Comparison of ENCODE assay signal across 8 mouse cellular contexts in genomic region chr12:70969485-70970184, GRCm38 (mm10). TPM values are rescaled to one million over a fixed set of nuclear protein-coding genes. Genes with fewer than 3 reads are reported as not detected.
DNase-seq lines count a peak whose midpoint lies in the region; ATAC-seq and TF ChIP-seq lines count a peak whose summit lies in the region.

No protein-coding gene starts in this region.

- peak overlapping the region; percentile 42 for H3K4me2 ChIP-seq in embryonic facial prominence, embryonic 12.5 days (replicated peaks)
- H3K4me2 ChIP-seq in kidney, embryonic 15.5 days, result peak overlapping the region; percentile 62
- peak overlapping the region; percentile 43 for H3K4me2 ChIP-seq in limb, embryonic 15.5 days
- peak overlapping the region; percentile 51 for H3K4me2 ChIP-seq in midbrain, postnatal 0 days (ENCODE audit: low read depth, low read length, poor library complexity, severe bottlenecking)

- H3K9me3 ChIP-seq in embryonic facial prominence, embryonic 12.5 days, result no peaks in the 10 kb centered on the region
- H3K9me3 ChIP-seq in heart, embryonic 10.5 days, result no peaks in the 10 kb centered on the region
- no peaks in the 10 kb centered on the region for H3K9me3 ChIP-seq in kidney, embryonic 15.5 days (replicated peaks)
- H3K9me3 ChIP-seq in limb, embryonic 15.5 days, result no peaks in the 10 kb centered on the region
- H3K9me3 ChIP-seq in midbrain, postnatal 0 days (ENCODE audit: low read length), result no peaks in the 10 kb centered on the region

- H3K9ac ChIP-seq in embryonic facial prominence, embryonic 12.5 days, result no peak overlapping the region
- no peak overlapping the region for H3K9ac ChIP-seq in kidney, embryonic 15.5 days
- no peak overlapping the region for H3K9ac ChIP-seq in limb, embryonic 15.5 days
- H3K9ac ChIP-seq in midbrain, postnatal 0 days (replicated peaks; ENCODE audit: low read length, poor library complexity, severe bottlenecking), result peak overlapping the region; percentile 51

- H3K27me3 ChIP-seq in embryonic facial prominence, embryonic 12.5 days, result no peaks in the 10 kb centered on the region
- H3K27me3 ChIP-seq in heart, embryonic 10.5 days (ENCODE audit: insufficient read depth, poor library complexity, severe bottlenecking), result no peaks in the 10 kb centered on the region
- no peaks in the 10 kb centered on the region for H3K27me3 ChIP-seq in kidney, embryonic 15.5 days
- H3K27me3 ChIP-seq in limb, embryonic 15.5 days, result no peaks in the 10 kb centered on the region
- H3K27me3 ChIP-seq in midbrain, postnatal 0 days (ENCODE audit: insufficient read depth, low read length), result no peaks in the 10 kb centered on the region

- WGBS in embryonic facial prominence, embryonic 12.5 days, result 5% methylated on average over 17 of the region's 17 CpGs
- 6% methylated on average over 17 of the region's 17 CpGs for WGBS in heart, embryonic 10.5 days
- WGBS in kidney, embryonic 15.5 days, result 4% methylated on average over 17 of the region's 17 CpGs
- 5% methylated on average over 17 of the region's 17 CpGs for WGBS in limb, embryonic 15.5 days
- WGBS in midbrain, postnatal 0 days, result 3% methylated on average over 17 of the region's 17 CpGs

- H3K36me3 ChIP-seq in embryonic facial prominence, embryonic 12.5 days, result no peaks in the 10 kb centered on the region
- no peaks in the 10 kb centered on the region for H3K36me3 ChIP-seq in heart, embryonic 10.5 days
- peaks cover 3% of the 10 kb centered on the region; the same call in 1 of the 2 replicates for H3K36me3 ChIP-seq in kidney, embryonic 15.5 days
- 0 out of 2 replicates have a peak, but pooled peaks cover 3% of the 10 kb centered on the region for H3K36me3 ChIP-seq in limb, embryonic 15.5 days
- no peaks in the 10 kb centered on the region for H3K36me3 ChIP-seq in midbrain, postnatal 0 days (ENCODE audit: insufficient read depth, low read length)

- peaks cover 7% of the 10 kb centered on the region; the same call in 1 of the 2 replicates for H3K4me1 ChIP-seq in embryonic facial prominence, embryonic 12.5 days
- peaks cover 7% of the 10 kb centered on the region for H3K4me1 ChIP-seq in heart, embryonic 10.5 days
- peaks cover 6% of the 10 kb centered on the region for H3K4me1 ChIP-seq in kidney, embryonic 15.5 days
- H3K4me1 ChIP-seq in limb, embryonic 15.5 days, result peaks cover 8% of the 10 kb centered on the region
- no peaks in the 10 kb centered on the region for H3K4me1 ChIP-seq in midbrain, postnatal 0 days (ENCODE audit: insufficient read depth, low read length)

- no peak for ATAC-seq in embryonic facial prominence, embryonic 12.5 days (ENCODE audit: insufficient number of reproducible peaks, insufficient read depth, low FRiP score, low TSS enrichment)
- ATAC-seq in kidney, embryonic 15.5 days (replicated peaks; ENCODE audit: low FRiP score), result no peak
- no peak for ATAC-seq in limb, embryonic 15.5 days (ENCODE audit: insufficient number of reproducible peaks, low FRiP score, low TSS enrichment, low read depth)
- peak; percentile 33; the same call in 1 of the 2 replicates for ATAC-seq in midbrain, postnatal 0 days (ENCODE audit: low FRiP score)

- peak; percentile 87 for TF ChIP-seq CTCF in midbrain, postnatal 0 days (IDR thresholded peaks at IDR 0.05)

- peak overlapping the region; percentile 17; the same call in 1 of the 2 replicates for H3K27ac ChIP-seq in embryonic facial prominence, embryonic 12.5 days
- peak overlapping the region; percentile 77 for H3K27ac ChIP-seq in heart, embryonic 10.5 days
- H3K27ac ChIP-seq in kidney, embryonic 15.5 days, result peak overlapping the region; percentile 73
- peak overlapping the region; percentile 61 for H3K27ac ChIP-seq in limb, embryonic 15.5 days
- H3K27ac ChIP-seq in midbrain, postnatal 0 days (ENCODE audit: low read depth, low read length), result peak overlapping the region; percentile 65

- peak; percentile 95 for DNase-seq in 416B (ENCODE audit: low read depth)
- peak; percentile 42 for DNase-seq in adrenal gland, adult 8-10 months
- DNase-seq in heart, embryonic 10.5 days (ENCODE audit: low spot score), result peak; percentile 82
- DNase-seq in midbrain, postnatal 0 days (ENCODE audit: low spot score), result peak; percentile 86
- peak; percentile 55 to 78 for DNase-seq in spleen, postnatal 4 days (ENCODE audit: low spot score in 2 of 2)

- H3K4me3 ChIP-seq in embryonic facial prominence, embryonic 12.5 days, result peak overlapping the region; percentile 27
- H3K4me3 ChIP-seq in heart, embryonic 10.5 days, result peak overlapping the region; percentile 54
- H3K4me3 ChIP-seq in kidney, embryonic 15.5 days (replicated peaks), result peak overlapping the region; percentile 42
- H3K4me3 ChIP-seq in limb, embryonic 15.5 days, result peak overlapping the region; percentile 35
- peak overlapping the region; percentile 38 for H3K4me3 ChIP-seq in midbrain, postnatal 0 days (ENCODE audit: low read depth, low read length)

RNA-seq across cellular contexts. Expression of gene Psma3, which starts 4.8 kb away (rescaled TPM):
- total RNA-seq in adrenal gland, adult 8-10 months (2022), result 100 to 1,000 TPM; 310 to 386 (median 323) TPM
- polyA plus RNA-seq in embryonic facial prominence, embryonic 12.5 days (2016; fragmentation: Nextera tagmentation; extraction: Ambion mirVana), result 621 and 638 TPM in 2 replicates
- polyA plus RNA-seq in heart, embryonic 10.5 days (2016; fragmentation: Nextera tagmentation; extraction: Ambion mirVana), result 513 and 568 TPM in 2 replicates
- 591 and 640 TPM in 2 replicates for polyA plus RNA-seq in kidney, embryonic 15.5 days (2015; fragmentation: Nextera tagmentation; extraction: Ambion mirVana)
- polyA plus RNA-seq in limb, embryonic 15.5 days (2015; fragmentation: Nextera tagmentation; extraction: Ambion mirVana), result 511 and 556 TPM in 2 replicates
- 116 and 131 TPM in 2 replicates for total RNA-seq in midbrain, postnatal 0 days (2014; rRNA removed)
- polyA plus RNA-seq in midbrain, postnatal 0 days (2015; fragmentation: Nextera tagmentation; extraction: Ambion mirVana), result 505 and 509 TPM in 2 replicates

RNA-seq across cellular contexts. Expression of gene Actr10, which starts 32.0 kb away (rescaled TPM):
- 100 to 1,000 TPM; 177 to 222 (median 203) TPM for total RNA-seq in adrenal gland, adult 8-10 months (2022)
- 224 and 237 TPM in 2 replicates for polyA plus RNA-seq in embryonic facial prominence, embryonic 12.5 days (2016; fragmentation: Nextera tagmentation; extraction: Ambion mirVana)
- 194 and 197 TPM in 2 replicates for polyA plus RNA-seq in heart, embryonic 10.5 days (2016; fragmentation: Nextera tagmentation; extraction: Ambion mirVana)
- 222 and 239 TPM in 2 replicates for polyA plus RNA-seq in kidney, embryonic 15.5 days (2015; fragmentation: Nextera tagmentation; extraction: Ambion mirVana)
- 229 and 230 TPM in 2 replicates for polyA plus RNA-seq in limb, embryonic 15.5 days (2015; fragmentation: Nextera tagmentation; extraction: Ambion mirVana)
- 132 and 144 TPM in 2 replicates for total RNA-seq in midbrain, postnatal 0 days (2014; rRNA removed)
- polyA plus RNA-seq in midbrain, postnatal 0 days (2015; fragmentation: Nextera tagmentation; extraction: Ambion mirVana), result 164 and 171 TPM in 2 replicates

RNA-seq across cellular contexts. Expression of gene Arid4a, which starts 46.2 kb away (rescaled TPM):
- 10 to 100 TPM; 20.6 to 32.2 (median 23.4) TPM for total RNA-seq in adrenal gland, adult 8-10 months (2022)
- polyA plus RNA-seq in embryonic facial prominence, embryonic 12.5 days (2016; fragmentation: Nextera tagmentation; extraction: Ambion mirVana), result 33.1 and 34.0 TPM in 2 replicates
- 24.1 and 26.9 TPM in 2 replicates for polyA plus RNA-seq in heart, embryonic 10.5 days (2016; fragmentation: Nextera tagmentation; extraction: Ambion mirVana)
- polyA plus RNA-seq in kidney, embryonic 15.5 days (2015; fragmentation: Nextera tagmentation; extraction: Ambion mirVana), result 34.9 and 35.6 TPM in 2 replicates
- 39.0 and 40.9 TPM in 2 replicates for polyA plus RNA-seq in limb, embryonic 15.5 days (2015; fragmentation: Nextera tagmentation; extraction: Ambion mirVana)
- 11.0 and 11.1 TPM in 2 replicates for total RNA-seq in midbrain, postnatal 0 days (2014; rRNA removed)
- 40.0 and 43.4 TPM in 2 replicates for polyA plus RNA-seq in midbrain, postnatal 0 days (2015; fragmentation: Nextera tagmentation; extraction: Ambion mirVana)

Comparison
In these comparisons a context has a peak if more than half of its experiments do, and no peak if none do; other contexts are left out.
1. DNase-seq: peak in every context shown above with its lines; median percentile 95 in 416B; 86 in midbrain, postnatal 0 days; 82 in heart, embryonic 10.5 days; 66 in spleen, postnatal 4 days; 42 in adrenal gland, adult 8-10 months.
2. H3K27ac ChIP-seq: peak in every context shown above with its lines; median percentile 77 in heart, embryonic 10.5 days; 73 in kidney, embryonic 15.5 days; 65 in midbrain, postnatal 0 days; 61 in limb, embryonic 15.5 days; 17 in embryonic facial prominence, embryonic 12.5 days.